Mouse (Mus musculus): ENCODE measurements around the gene Man1c1. TPM values are rescaled to one million over a fixed set of nuclear protein-coding genes. Genes with fewer than 3 reads are reported as not detected.

Man1c1 gene
- total and polyA plus RNA-seq, 3 experiments = 0.05 TPM; not detected in 2

DNA sequence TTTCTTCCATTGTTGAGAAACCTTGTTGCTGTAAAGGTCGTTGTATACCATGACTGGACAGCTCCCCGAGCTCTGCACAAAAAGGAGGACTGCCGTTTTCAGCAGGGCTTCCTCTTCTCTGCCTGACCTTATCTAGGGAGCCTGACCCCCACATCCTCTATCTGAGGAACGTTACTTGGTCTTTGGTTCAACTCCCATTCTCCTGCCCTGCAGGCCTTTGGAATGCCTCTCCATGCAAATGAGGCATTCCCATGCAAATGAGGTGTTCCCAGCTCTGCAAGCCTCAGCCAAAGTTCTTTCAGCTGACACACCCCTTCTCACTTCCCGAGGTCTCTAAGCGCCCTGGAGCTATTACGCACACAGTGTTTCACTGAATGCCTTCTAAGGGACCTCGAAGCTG lies 26.0 kb upstream of the Man1c1 start:
- DNase-seq (ENCODE audit: low spot score) (no peak), ATAC-seq (ENCODE audit: extremely low read depth, insufficient number of reproducible peaks, low FRiP score, poor library complexity, severe bottlenecking) (no peak)
- Histone ChIP-seq H3K36me3 (replicated peaks) (peaks cover 2% of the 10 kb centered on the region), H3K27me3 (ENCODE audit: insufficient read depth, low read length) (peaks cover 30% of the 10 kb centered on the region), H3K4me3 (ENCODE audit: low read depth, low read length) (no peak overlapping the region), H3K9me3 (replicated peaks) (no peaks in the 10 kb centered on the region), H3K4me1 (ENCODE audit: insufficient read depth, low read depth, low read length) (peaks cover 18% of the 10 kb centered on the region)
- TF ChIP-seq CTCF (IDR thresholded peaks at IDR 0.05; ENCODE audit: low read depth, low read length) = no peak
- TF ChIP-seq GATA2 (IDR thresholded peaks at IDR 0.05; ENCODE audit: borderline replicate concordance, low read depth, low read length) = no peak
- TF ChIP-seq GATA1 (IDR thresholded peaks at IDR 0.05; ENCODE audit: borderline replicate concordance, low read length) = no peak
- no peak for TF ChIP-seq TAL1 (conservative IDR thresholded peaks at IDR 0.05; ENCODE audit: low read depth, low read length)
- no peak for TF ChIP-seq POLR2AphosphoS5 (IDR thresholded peaks at IDR 0.05; ENCODE audit: insufficient replicate concordance, low read depth, low read length)

DNA sequence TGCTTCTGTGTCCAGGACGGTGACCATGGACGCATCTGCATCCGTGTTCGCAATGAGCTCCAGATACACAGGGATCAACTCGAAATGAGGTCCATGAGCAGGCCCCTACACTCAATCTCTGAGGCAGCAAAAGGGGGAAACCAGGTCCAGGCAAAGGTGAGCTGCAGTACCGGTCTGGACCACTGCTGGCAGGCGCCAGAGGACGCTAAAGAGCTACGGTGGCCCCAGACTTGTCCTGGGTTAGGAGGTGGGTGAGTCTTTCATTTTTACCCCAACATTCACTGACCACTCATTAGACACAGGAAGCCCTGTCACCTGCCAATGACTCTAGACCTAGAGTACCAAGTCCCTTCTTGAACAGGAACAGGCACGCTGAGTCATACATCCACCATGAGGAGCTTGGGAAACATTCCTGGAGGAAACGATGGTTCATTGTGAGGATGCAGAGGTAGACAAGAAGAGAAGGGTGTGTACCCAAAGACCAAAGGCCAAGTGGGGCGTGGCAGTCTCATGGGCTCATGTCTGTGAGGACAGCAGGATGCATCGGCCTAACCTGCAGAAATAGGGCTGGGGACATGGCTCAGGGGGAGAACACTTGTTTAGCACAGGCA lies 21.8 kb upstream of the Man1c1 start:
- no peaks in the 10 kb centered on the region for H3K9me3 ChIP-seq (replicated peaks)
- peaks cover 7% of the 10 kb centered on the region for H3K4me1 ChIP-seq (ENCODE audit: insufficient read depth, low read depth, low read length)
- no peak for TF ChIP-seq TAL1 (conservative IDR thresholded peaks at IDR 0.05; ENCODE audit: low read depth, low read length)
- TF ChIP-seq GATA2 (IDR thresholded peaks at IDR 0.05; ENCODE audit: borderline replicate concordance, low read depth, low read length) = no peak
- TF ChIP-seq CTCF (IDR thresholded peaks at IDR 0.05; ENCODE audit: low read depth, low read length) = no peak
- TF ChIP-seq POLR2AphosphoS5 (IDR thresholded peaks at IDR 0.05; ENCODE audit: insufficient replicate concordance, low read depth, low read length) = no peak
- TF ChIP-seq GATA1 (IDR thresholded peaks at IDR 0.05; ENCODE audit: borderline replicate concordance, low read length) = no peak
- H3K36me3 ChIP-seq (replicated peaks) = no peaks in the 10 kb centered on the region
- ATAC-seq (ENCODE audit: extremely low read depth, insufficient number of reproducible peaks, low FRiP score, poor library complexity, severe bottlenecking) (no peak), DNase-seq (ENCODE audit: low spot score) (no peak)
- H3K4me3 ChIP-seq (ENCODE audit: low read depth, low read length) = no peak overlapping the region
- H3K27me3 ChIP-seq (ENCODE audit: insufficient read depth, low read length) = peaks cover 35% of the 10 kb centered on the region

DNA sequence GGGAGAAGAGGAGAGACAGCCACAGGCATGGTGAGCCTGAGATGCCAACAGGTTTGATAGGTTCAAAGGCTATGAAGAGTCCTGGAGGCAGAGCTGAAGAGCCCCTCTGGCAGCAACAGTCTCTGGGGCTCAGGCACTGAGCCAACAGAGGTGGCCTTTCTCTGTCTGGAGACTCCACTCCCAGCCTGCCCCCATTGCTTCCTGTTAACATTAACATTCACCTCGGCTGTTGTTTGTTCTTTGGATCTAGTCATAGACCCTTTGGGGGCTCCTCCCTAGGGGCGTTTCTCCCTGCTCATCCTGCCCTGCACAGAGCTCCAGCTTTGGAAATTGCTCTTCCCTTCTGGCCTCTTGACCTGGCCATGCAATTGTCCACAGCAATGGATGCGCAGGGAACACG lies 20.9 kb upstream of the Man1c1 start:
- ATAC-seq (ENCODE audit: extremely low read depth, insufficient number of reproducible peaks, low FRiP score, poor library complexity, severe bottlenecking) (no peak), DNase-seq (ENCODE audit: low spot score) (no peak)
- Histone ChIP-seq H3K4me1 (ENCODE audit: insufficient read depth, low read depth, low read length) (peaks cover 7% of the 10 kb centered on the region; the same call in 1 of the 2 replicates), H3K4me3 (ENCODE audit: low read depth, low read length) (no peak overlapping the region), H3K27me3 (ENCODE audit: insufficient read depth, low read length) (peaks cover 38% of the 10 kb centered on the region), H3K9me3 (replicated peaks) (no peaks in the 10 kb centered on the region), H3K36me3 (replicated peaks) (no peaks in the 10 kb centered on the region)
- no peak for TF ChIP-seq GATA1 (IDR thresholded peaks at IDR 0.05; ENCODE audit: borderline replicate concordance, low read length)
- no peak for TF ChIP-seq CTCF (IDR thresholded peaks at IDR 0.05; ENCODE audit: low read depth, low read length)
- TF ChIP-seq TAL1 (conservative IDR thresholded peaks at IDR 0.05; ENCODE audit: low read depth, low read length) = no peak
- TF ChIP-seq POLR2AphosphoS5 (IDR thresholded peaks at IDR 0.05; ENCODE audit: insufficient replicate concordance, low read depth, low read length) = no peak
- no peak for TF ChIP-seq GATA2 (IDR thresholded peaks at IDR 0.05; ENCODE audit: borderline replicate concordance, low read depth, low read length)

DNA sequence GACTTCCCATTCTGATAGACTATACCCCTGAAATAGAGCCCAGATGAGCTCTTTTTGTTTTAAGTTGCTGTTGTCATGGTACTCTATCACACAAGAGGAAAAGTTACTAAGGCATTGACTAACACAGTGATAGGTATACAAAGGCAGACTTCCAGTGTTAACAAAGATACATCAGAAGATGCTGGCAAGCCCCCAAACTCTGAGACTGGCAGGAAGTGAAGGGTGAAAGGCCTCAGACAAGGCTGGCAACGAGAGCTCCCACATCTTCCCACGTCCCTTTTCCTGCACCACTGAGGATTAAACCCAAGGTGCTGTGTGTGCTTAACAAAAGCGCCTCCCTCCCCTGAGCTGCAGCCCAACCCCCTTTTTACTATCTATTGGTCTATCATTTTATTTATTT lies 19.2 kb upstream of the Man1c1 start:
- TF ChIP-seq GATA1 (IDR thresholded peaks at IDR 0.05; ENCODE audit: borderline replicate concordance, low read length) = no peak
- Histone ChIP-seq H3K4me3 (ENCODE audit: low read depth, low read length) (no peak overlapping the region), H3K4me1 (ENCODE audit: insufficient read depth, low read depth, low read length) (peaks cover 10% of the 10 kb centered on the region; the same call in 1 of the 2 replicates), H3K36me3 (replicated peaks) (no peaks in the 10 kb centered on the region), H3K27me3 (ENCODE audit: insufficient read depth, low read length) (peaks cover 40% of the 10 kb centered on the region), H3K9me3 (replicated peaks) (no peaks in the 10 kb centered on the region)
- ATAC-seq (ENCODE audit: extremely low read depth, insufficient number of reproducible peaks, low FRiP score, poor library complexity, severe bottlenecking) (no peak), DNase-seq (ENCODE audit: low spot score) (no peak)

DNA sequence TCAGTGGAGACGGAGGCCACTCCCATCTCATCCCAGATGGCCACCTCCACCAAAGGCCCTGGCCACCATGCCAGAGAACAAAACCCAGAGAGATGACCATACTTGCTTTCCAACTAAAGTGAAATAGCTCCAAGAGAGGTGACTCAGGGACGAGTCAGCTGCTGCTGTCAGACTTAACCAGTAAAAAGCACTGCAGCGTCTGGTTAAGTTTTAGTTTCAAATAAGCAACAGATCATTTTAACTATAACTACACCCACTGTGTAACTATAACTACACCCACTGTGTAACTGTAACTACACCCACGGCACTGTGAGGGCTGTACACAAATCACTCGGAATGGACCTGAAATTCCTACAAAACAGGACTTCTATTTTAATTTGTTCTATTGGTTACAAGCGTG lies 17.0 kb upstream of the Man1c1 start:
- ATAC-seq (ENCODE audit: extremely low read depth, insufficient number of reproducible peaks, low FRiP score, poor library complexity, severe bottlenecking) (no peak), DNase-seq (ENCODE audit: low spot score) (no peak)
- Histone ChIP-seq H3K4me1 (ENCODE audit: insufficient read depth, low read depth, low read length) (peaks cover 10% of the 10 kb centered on the region; the same call in 1 of the 2 replicates), H3K27me3 (ENCODE audit: insufficient read depth, low read length) (peaks cover 55% of the 10 kb centered on the region), H3K4me3 (ENCODE audit: low read depth, low read length) (no peak overlapping the region), H3K36me3 (replicated peaks) (no peaks in the 10 kb centered on the region), H3K9me3 (replicated peaks) (no peaks in the 10 kb centered on the region)
- no peak for TF ChIP-seq GATA1 (IDR thresholded peaks at IDR 0.05; ENCODE audit: borderline replicate concordance, low read length)
- no peak for TF ChIP-seq POLR2AphosphoS5 (IDR thresholded peaks at IDR 0.05; ENCODE audit: insufficient replicate concordance, low read depth, low read length)
- TF ChIP-seq TAL1 (conservative IDR thresholded peaks at IDR 0.05; ENCODE audit: low read depth, low read length) = no peak
- TF ChIP-seq GATA2 (IDR thresholded peaks at IDR 0.05; ENCODE audit: borderline replicate concordance, low read depth, low read length) = no peak
- no peak for TF ChIP-seq CTCF (IDR thresholded peaks at IDR 0.05; ENCODE audit: low read depth, low read length)

DNA sequence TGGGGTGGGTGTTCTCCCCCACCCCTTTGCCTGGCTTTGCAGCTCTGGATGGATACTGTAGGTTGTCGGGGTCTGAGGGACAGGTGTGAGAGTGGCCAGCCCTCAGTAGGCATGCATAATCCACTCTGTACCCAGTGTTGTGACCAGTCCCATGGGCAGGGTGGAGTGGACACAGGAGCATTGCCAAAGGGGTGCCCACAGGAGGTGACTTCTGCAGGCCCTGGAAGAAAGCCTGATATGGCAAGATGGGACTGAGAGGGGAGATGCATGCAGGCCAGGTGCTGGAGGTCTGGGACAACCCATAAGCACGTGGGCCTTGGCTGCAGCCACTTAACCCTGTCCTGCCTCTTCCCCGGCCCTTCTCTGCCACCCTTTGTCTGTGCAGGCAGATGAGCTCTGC lies 16.3 kb upstream of the Man1c1 start:
- Histone ChIP-seq H3K36me3 (replicated peaks) (no peaks in the 10 kb centered on the region), H3K4me1 (ENCODE audit: insufficient read depth, low read depth, low read length) (peaks cover 6% of the 10 kb centered on the region; the same call in 1 of the 2 replicates), H3K4me3 (ENCODE audit: low read depth, low read length) (no peak overlapping the region), H3K27me3 (ENCODE audit: insufficient read depth, low read length) (peaks cover 51% of the 10 kb centered on the region), H3K9me3 (replicated peaks) (no peaks in the 10 kb centered on the region)
- ATAC-seq (ENCODE audit: extremely low read depth, insufficient number of reproducible peaks, low FRiP score, poor library complexity, severe bottlenecking) (no peak), DNase-seq (ENCODE audit: low spot score) (no peak)
- TF ChIP-seq CTCF (IDR thresholded peaks at IDR 0.05; ENCODE audit: low read depth, low read length) = no peak
- no peak for TF ChIP-seq GATA1 (IDR thresholded peaks at IDR 0.05; ENCODE audit: borderline replicate concordance, low read length)
- no peak for TF ChIP-seq TAL1 (conservative IDR thresholded peaks at IDR 0.05; ENCODE audit: low read depth, low read length)
- no peak for TF ChIP-seq GATA2 (IDR thresholded peaks at IDR 0.05; ENCODE audit: borderline replicate concordance, low read depth, low read length)

Measured in G1E (cell line).